Mouse (Mus musculus): ENCODE results near the gene Olfr1174-ps.

Gene Olfr1174-ps

GRCm38 (mm10) chr2:88315035-88315434 is at the start of gene Olfr1174-ps:
TSS of gene Olfr1174-ps (minus strand) at chr2:88315135.
- in situ Hi-C loops (cut with MboI, MseI): no loop called here

GRCm38 (mm10) chr2:88356304-88356703 is 41.4 kb upstream of the Olfr1174-ps start:
- in situ Hi-C loops (cut with MboI, MseI): loop anchor here (10.0 kb wide), 1 partner anchor 1838 kb away; no protein-coding TSS in a partner anchor

GRCm38 (mm10) chr2:88346392-88346791 is 31.5 kb upstream of the Olfr1174-ps start, which contains the start of gene Olfr1177-ps:
TSS of gene Olfr1177-ps (minus strand) at chr2:88346492.
- in situ Hi-C loops (cut with MboI, MseI): no loop called here

GRCm38 (mm10) chr2:88336421-88336820 is 21.5 kb upstream of the Olfr1174-ps start, which contains the start of gene Olfr1176:
TSS of gene Olfr1176 (plus strand) at chr2:88336721.
- in situ Hi-C loops (cut with MboI, MseI): no loop called here

- in situ Hi-C loops (cut with MboI, MseI): no loop called here
These were observed 12.2 kb upstream of the Olfr1174-ps start, which contains the start of gene Olfr1175-ps for GRCm38 (mm10) chr2:88327115-88327514. TSS of gene Olfr1175-ps (minus strand) at chr2:88327215.

GRCm38 (mm10) chr2:88279775-88280174 is 35.2 kb downstream of the Olfr1174-ps start, which contains the start of gene Olfr1173:
TSS of gene Olfr1173 (minus strand) at chr2:88279875.
- in situ Hi-C loops (cut with MboI, MseI): no loop called here
